Mouse (Mus musculus): ENCODE data around the gene Tenm4. TPM values are rescaled to one million over a fixed set of nuclear protein-coding genes. Genes with fewer than 3 reads are reported as not detected.

Gene Tenm4
- total and polyA plus RNA-seq, 3 experiments = 9.2 to 15.2 TPM; not detected in 1

DNA sequence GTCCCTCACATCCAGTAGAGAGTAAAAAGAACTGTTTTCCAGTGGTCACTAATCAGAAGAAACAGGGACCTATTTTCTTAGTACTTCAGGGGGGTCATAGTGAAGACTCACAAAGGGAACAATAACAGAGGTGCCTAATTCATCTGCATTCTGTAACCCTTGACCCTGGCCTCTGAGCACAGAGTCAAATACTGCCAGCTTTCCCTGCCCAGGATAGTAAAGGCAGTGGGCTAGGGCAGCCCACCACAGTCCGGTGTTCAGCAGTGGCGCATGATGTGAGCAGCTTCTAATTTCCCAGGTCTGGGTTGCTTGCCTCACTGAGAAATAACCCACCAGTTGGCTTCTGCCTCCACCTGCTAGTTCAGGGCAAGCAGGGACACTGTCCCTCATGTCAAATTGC, 221.6 kb downstream of the Tenm4 start:
- H3K9me3 ChIP-seq (replicated peaks; ENCODE audit: insufficient read depth, low read length) = no peaks in the 10 kb centered on the region
- no peak for TF ChIP-seq EP300 (IDR thresholded peaks at IDR 0.05; ENCODE audit: low read depth in 1 of 2, low read length in 2 of 2)
- TF ChIP-seq TCF12 (IDR thresholded peaks at IDR 0.05; ENCODE audit: low read depth, low read length) = no peak
- no peak for TF ChIP-seq NELFE (IDR thresholded peaks at IDR 0.05; ENCODE audit: low read depth, low read length)
- no peak for TF ChIP-seq SMC3 (IDR thresholded peaks at IDR 0.05; ENCODE audit: low read depth, low read length)
- no peak for TF ChIP-seq MXI1 (IDR thresholded peaks at IDR 0.05; ENCODE audit: low read depth, low read length)
- TF ChIP-seq RAD21 (IDR thresholded peaks at IDR 0.05; ENCODE audit: low read depth, low read length) = no peak
- TF ChIP-seq ETS1 (IDR thresholded peaks at IDR 0.05; ENCODE audit: low read depth, low read length) = no peak
- no peak overlapping the region for H3K9ac ChIP-seq (ENCODE audit: control insufficient read depth, low read depth, low read length, poor library complexity, severe bottlenecking)
- H3K27ac ChIP-seq (ENCODE audit: control insufficient read depth, low read depth, low read length) = no peak overlapping the region
- H3K79me2 ChIP-seq (ENCODE audit: control insufficient read depth, insufficient read depth, low read length, poor library complexity) = no peaks in the 10 kb centered on the region
- H3K36me3 ChIP-seq (ENCODE audit: control insufficient read depth in 1 of 2, insufficient read depth in 2 of 2, low read length in 2 of 2) = no peaks in the 10 kb centered on the region
- no peaks in the 10 kb centered on the region for H3K27me3 ChIP-seq (ENCODE audit: control insufficient read depth in 1 of 2, insufficient read depth in 2 of 2, low read length in 2 of 2)
- no peak for DNase-seq (ENCODE audit: low read depth, low spot score)
- no peaks in the 10 kb centered on the region for H3K4me1 ChIP-seq (ENCODE audit: control insufficient read depth in 1 of 2, insufficient read depth in 2 of 2, low read length in 2 of 2)
- H3K4me3 ChIP-seq (ENCODE audit: control insufficient read depth in 1 of 2, insufficient read depth in 1 of 2, low read depth in 2 of 2, low read length in 2 of 2) = no peak overlapping the region

- DNase-seq (ENCODE audit: low read depth, low spot score) = no peak
- Histone ChIP-seq H3K4me1 (ENCODE audit: control insufficient read depth in 1 of 2, insufficient read depth in 2 of 2, low read length in 2 of 2) (no peaks in the 10 kb centered on the region), H3K27me3 (ENCODE audit: control insufficient read depth in 1 of 2, insufficient read depth in 2 of 2, low read length in 2 of 2) (no peaks in the 10 kb centered on the region), H3K36me3 (ENCODE audit: control insufficient read depth in 1 of 2, insufficient read depth in 2 of 2, low read length in 2 of 2) (no peaks in the 10 kb centered on the region), H3K9ac (ENCODE audit: control insufficient read depth, low read depth, low read length, poor library complexity, severe bottlenecking) (no peak overlapping the region), H3K9me3 (replicated peaks; ENCODE audit: insufficient read depth, low read length) (no peaks in the 10 kb centered on the region), H3K27ac (ENCODE audit: control insufficient read depth, low read depth, low read length) (no peak overlapping the region), H3K79me2 (ENCODE audit: control insufficient read depth, insufficient read depth, low read length, poor library complexity) (no peaks in the 10 kb centered on the region), H3K4me3 (ENCODE audit: control insufficient read depth in 1 of 2, insufficient read depth in 1 of 2, low read depth in 2 of 2, low read length in 2 of 2) (no peak overlapping the region)
- TF ChIP-seq TBP (IDR thresholded peaks at IDR 0.05; ENCODE audit: low read depth, low read length) (no peak), GATA1 (IDR thresholded peaks at IDR 0.05; ENCODE audit: low read depth, low read length) (no peak), UBTF (IDR thresholded peaks at IDR 0.05; ENCODE audit: borderline replicate concordance, insufficient read depth, low read depth, low read length) (no peak), JUND (IDR thresholded peaks at IDR 0.05; ENCODE audit: low read depth, low read length) (no peak), ZC3H11A (IDR thresholded peaks at IDR 0.05; ENCODE audit: low read depth, low read length) (no peak)
Observed at GRCm38 (mm10) chr7:96397940-96398339, 226.9 kb downstream of the Tenm4 start.

- Histone ChIP-seq H3K9me3 (replicated peaks; ENCODE audit: insufficient read depth, low read length) (no peaks in the 10 kb centered on the region), H3K27ac (ENCODE audit: control insufficient read depth, low read depth, low read length) (no peak overlapping the region), H3K9ac (ENCODE audit: control insufficient read depth, low read depth, low read length, poor library complexity, severe bottlenecking) (no peak overlapping the region), H3K36me3 (ENCODE audit: control insufficient read depth in 1 of 2, insufficient read depth in 2 of 2, low read length in 2 of 2) (no peaks in the 10 kb centered on the region), H3K4me1 (ENCODE audit: control insufficient read depth in 1 of 2, insufficient read depth in 2 of 2, low read length in 2 of 2) (no peaks in the 10 kb centered on the region), H3K27me3 (ENCODE audit: control insufficient read depth in 1 of 2, insufficient read depth in 2 of 2, low read length in 2 of 2) (no peaks in the 10 kb centered on the region), H3K79me2 (ENCODE audit: control insufficient read depth, insufficient read depth, low read length, poor library complexity) (no peaks in the 10 kb centered on the region), H3K4me3 (ENCODE audit: control insufficient read depth in 1 of 2, insufficient read depth in 1 of 2, low read depth in 2 of 2, low read length in 2 of 2) (no peak overlapping the region)
- TF ChIP-seq RAD21 (IDR thresholded peaks at IDR 0.05; ENCODE audit: low read depth, low read length) = no peak
- TF ChIP-seq JUND (IDR thresholded peaks at IDR 0.05; ENCODE audit: low read depth, low read length) = no peak
- no peak for TF ChIP-seq TBP (IDR thresholded peaks at IDR 0.05; ENCODE audit: low read depth, low read length)
- no peak for TF ChIP-seq POLR2AphosphoS5 (IDR thresholded peaks at IDR 0.05; ENCODE audit: borderline replicate concordance, low read depth, low read length)
- no peak for TF ChIP-seq TCF12 (IDR thresholded peaks at IDR 0.05; ENCODE audit: low read depth, low read length)
- no peak for TF ChIP-seq MYB (IDR thresholded peaks at IDR 0.05; ENCODE audit: low read depth, low read length)
- no peak for TF ChIP-seq ETS1 (IDR thresholded peaks at IDR 0.05; ENCODE audit: low read depth, low read length)
- TF ChIP-seq HCFC1 (IDR thresholded peaks at IDR 0.05; ENCODE audit: low read depth, low read length) = no peak
- TF ChIP-seq POLR2A (IDR thresholded peaks at IDR 0.05; ENCODE audit: control insufficient read depth in 1 of 2, insufficient read depth in 1 of 2, low read depth in 1 of 2, low read length in 2 of 2, poor library complexity in 1 of 2) = no peak
- TF ChIP-seq ELF1 (IDR thresholded peaks at IDR 0.05; ENCODE audit: low read depth, low read length) = no peak
- TF ChIP-seq ZNF384 (IDR thresholded peaks at IDR 0.05; ENCODE audit: low read depth, low read length) = no peak
- no peak for TF ChIP-seq GATA1 (IDR thresholded peaks at IDR 0.05; ENCODE audit: low read depth, low read length)
- TF ChIP-seq EP300 (IDR thresholded peaks at IDR 0.05; ENCODE audit: low read depth in 1 of 2, low read length in 2 of 2) = no peak
- TF ChIP-seq TAL1 (IDR thresholded peaks at IDR 0.05; ENCODE audit: low read length) = no peak
- TF ChIP-seq POLR2AphosphoS2 (IDR thresholded peaks at IDR 0.05; ENCODE audit: low read length) = no peak
- no peak for DNase-seq (ENCODE audit: low read depth, low spot score)
Observed at GRCm38 (mm10) chr7:96400411-96400810, 229.4 kb downstream of the Tenm4 start.
